Mouse (Mus musculus): ENCODE results near the gene Tifa.
A peak's percentile ranks its signal among the peaks of the same experiment; 100 is the strongest.

Gene Tifa

DNA sequence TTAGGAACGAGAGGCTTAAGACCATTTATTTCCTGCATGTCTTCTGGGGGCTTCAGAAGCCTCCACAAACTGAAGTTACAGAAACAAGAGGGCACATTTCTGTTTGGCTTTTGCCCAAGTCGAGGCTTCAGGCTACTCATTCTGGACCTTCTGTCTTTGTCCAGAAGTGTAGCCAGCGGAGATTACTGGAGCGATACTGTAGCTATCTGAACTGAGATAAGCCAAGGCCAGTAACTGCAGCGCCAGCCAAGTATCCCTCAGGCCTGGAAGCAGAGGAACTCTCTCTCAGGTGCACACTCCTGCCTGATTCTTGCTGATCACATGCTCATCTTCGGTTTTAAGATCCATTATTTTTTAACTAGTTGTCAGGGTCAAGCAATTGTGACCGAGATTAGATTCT, 1.6 kb upstream of the Tifa start:
- DNase-seq, result no peak

DNA sequence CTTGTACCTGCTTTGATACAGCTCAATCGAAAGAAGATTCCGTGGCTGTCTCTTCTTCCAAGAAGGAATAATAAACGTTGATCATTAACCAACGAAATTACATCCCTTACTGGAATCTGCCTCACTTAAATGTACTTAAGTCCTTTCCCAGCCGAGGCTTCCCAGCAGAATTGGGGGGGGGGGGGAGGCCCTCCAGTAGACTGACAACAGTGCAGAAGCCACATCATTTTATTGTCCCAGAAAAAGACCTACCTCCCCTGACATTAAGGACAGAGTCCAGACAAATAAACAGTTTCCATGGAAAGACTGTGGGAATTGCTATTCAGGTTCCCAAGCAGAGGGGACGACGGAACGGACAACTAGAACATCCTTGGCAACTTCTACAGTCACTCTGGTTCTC, 686 bp upstream of the Tifa start:
- no peak for DNase-seq

DNA sequence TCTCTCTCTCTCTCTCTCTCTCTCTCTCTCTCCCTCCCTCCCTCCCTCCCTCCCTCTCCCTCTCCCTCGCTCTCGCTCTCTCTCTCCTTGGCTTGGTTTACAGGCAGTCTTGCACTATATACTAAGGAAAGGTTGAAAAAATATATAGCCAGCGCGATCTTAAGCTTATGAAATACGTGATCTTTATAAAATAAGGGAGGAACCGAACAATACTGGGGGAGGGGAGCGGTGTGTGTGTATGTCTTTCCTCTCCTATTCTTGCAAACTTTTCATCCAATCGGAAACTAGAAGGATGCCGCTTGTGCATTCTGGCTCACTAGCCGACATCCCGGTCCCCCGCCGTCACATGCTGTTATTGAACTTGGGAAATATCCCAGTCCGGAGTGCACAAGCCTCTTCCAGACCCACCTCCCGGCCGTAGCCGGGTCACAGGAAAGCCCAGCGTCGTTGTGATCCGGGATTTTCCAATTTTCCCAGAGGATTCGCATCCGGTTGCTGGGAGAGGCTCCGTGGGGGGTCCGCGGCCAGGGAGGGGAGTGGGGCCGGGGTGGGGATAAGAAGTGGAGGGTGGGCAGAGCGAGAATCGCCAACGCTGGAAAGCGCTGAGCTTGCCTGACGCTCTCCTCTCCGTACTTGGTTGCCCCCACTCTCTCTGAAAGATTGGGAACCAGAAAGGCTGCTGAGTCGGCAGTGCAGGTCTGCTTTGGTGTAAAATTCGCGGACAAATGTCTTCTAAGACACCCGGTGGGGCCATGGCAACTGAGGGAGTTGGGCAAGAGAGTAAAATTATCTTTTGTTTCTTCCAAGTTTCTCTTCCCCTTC, 840 bp downstream of the Tifa start:
- DNase-seq, result peak; percentile 25

DNA sequence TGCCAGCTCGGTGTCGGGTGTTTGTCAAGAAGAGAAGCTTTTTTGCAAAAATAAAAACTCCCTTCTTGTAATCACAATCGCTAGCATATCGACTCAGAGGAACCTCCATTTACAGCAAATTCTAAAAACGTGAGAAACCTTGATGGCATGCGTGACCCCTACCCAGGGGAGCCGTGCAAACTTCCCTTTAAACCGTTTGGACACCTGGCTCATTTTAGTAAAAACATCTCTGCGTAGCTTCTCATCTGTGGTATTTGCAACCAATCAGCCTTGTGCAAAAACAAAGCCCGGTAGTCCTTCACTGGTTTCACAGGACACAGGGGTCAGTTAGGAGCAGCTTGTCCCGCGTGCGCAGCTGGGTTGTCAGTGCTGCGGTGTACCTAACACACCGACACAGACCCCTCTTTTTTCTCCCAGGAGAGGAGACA, 1.5 kb downstream of the Tifa start:
- no peak for DNase-seq

DNA sequence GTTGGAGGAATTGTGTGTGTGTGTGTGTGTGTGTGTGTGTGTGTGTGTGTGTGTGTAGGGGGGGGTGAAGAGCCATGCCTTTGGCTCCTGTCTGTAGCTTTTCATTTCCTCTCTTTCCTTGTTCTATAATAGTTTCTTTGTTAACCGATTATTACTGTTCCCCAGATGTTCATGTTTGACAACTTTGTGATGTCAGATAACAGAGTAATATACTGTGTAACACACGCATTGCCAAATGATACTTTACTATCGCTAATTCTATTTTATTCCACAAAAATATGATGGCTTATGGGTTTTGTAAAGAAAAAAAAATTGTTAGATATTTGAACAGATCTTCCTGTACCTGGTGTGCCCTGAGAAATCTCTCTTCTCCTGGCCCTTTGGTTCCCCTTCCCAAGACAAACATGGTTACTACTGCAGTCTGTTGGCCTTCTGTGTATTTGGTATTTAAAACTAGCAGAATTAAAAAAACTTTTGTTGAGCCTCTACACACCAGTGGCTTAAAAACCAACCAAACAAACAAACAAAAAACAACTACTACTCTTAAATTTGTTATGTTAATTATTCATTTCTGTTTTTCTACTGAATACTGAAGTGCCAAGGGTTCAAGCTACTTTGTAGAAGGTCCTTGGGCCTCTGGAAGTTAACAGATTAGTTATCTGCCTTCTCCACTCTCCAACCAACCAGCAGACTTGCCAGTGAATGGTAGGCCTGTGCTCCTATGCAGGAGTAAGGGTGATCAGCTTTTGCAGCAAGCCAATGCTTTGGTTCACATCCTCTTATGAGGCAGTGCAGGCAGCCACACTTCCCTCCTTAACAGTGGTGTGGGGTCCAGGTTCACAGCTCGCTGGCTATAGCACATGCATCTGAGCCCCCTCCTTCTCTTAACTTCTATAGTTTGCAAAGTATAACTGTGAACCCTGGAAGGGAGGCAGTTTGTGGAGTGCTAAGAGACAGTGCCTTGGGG, 2.3 kb downstream of the Tifa start:
- no peak for DNase-seq

DNA sequence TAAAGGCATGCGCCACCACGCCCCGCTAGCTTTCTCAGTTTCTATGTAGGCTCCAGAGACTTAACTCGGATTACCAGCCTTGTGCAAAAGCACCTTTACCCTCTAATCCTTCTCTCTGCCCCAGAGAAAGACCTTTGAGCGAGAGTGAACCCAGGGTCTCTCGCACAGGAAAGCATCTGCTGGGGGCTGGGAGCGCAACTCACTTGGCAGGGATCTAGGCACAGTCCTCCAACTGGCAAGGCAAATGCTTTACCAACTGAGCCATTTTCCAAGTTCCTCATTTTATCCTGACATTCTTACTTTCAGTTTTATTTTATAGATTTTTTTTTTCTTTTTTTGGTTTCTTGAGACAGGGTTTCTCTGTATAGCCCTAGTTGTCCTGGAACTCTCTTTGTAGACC, 3.4 kb downstream of the Tifa start:
- no peak for DNase-seq

DNA sequence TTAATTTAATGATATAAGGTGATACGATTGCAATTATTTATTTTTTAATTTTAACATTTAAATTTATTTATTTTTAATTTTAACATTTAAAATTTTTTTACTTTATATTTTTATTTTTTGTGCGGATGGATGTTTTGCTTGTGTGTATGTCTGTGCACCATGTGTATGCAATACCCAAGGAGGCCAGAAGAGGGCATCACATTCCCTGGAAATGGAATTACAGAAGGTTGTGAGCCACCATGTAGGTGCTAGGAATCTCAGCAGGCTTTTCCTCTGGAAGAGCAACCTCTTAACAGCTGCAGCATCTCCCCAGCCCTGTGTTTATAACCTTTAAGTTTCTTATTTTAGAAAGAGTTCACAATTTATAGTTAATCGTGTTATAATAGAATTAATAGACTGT, 6.2 kb downstream of the Tifa start:
- DNase-seq, result no peak

DNA sequence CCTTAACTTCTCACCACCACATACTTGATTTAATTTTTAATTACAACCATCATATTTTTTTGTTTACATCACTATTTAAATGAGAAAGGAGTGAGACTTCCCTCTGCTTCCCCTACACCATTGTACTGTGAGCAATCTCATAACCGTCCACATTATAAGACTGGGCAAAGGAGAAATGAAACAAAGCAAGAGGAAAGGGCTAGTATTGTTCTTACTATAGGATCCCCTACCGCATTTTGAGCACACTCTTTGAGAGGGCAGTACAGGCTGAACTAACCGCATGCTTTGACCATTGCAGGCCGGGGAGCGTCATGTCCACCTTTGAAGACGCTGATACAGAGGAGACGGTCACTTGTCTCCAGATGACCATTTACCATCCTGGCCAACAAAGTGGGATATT, 6.7 kb downstream of the Tifa start:
- DNase-seq, result no peak

DNA sequence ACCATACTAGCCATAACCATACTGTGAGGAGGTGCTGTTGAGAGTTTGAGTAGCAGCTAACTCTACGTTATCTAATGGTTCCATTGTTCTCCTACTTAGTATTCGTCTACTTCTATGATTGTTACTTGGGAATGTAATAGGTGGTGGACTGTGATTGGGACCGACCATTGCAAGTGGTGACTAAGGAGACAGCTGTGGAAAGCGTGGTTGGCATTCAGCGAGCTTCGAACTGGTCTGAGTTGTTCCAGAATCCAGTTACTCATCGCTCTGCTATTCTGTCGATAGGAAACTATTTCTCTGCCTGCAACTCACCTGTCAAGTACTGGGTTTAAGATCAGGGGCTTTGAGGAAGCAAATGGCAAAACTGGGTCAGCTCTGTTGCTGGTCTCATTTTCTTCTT, 11.6 kb downstream of the Tifa start:
- no peak for DNase-seq

DNA sequence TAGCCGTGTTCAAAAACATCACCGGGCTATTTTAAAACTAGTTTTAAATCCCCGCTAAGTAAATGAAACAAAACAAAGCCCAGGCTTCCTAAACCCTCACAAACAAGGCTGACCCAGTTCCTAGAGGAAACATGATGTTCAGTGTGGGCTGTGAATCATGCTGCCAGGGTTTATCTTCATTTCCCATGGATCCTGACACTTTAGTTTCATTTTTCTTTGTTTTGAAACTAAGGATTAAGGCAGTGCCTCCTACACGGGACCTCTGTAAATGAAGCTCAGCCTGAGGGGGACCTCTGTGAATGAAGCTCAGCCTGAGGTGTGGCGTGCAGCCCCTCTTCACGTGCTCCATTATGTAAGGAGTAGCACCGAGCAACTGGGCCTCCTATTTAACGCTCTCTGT, 13.2 kb downstream of the Tifa start:
- DNase-seq, result no peak

DNA sequence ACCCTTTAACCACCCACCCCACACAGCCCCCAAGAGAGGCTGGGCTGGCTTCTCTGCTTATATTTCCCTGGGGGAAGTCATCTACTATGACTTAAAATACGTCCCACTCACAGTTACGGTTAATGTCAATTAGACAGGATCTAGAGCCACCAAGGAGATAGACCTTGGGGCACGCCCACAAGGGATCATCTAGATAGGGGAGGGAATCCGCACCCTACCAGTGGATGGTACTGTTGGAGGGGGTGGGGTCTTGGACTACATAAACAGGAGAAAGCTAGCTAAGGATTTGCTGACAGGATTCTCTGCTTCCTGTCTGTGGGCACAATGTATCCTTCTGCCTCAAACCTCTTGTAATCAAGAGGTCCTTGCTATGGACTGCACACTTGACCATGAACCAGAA, 14.8 kb downstream of the Tifa start:
- DNase-seq, result no peak

DNA sequence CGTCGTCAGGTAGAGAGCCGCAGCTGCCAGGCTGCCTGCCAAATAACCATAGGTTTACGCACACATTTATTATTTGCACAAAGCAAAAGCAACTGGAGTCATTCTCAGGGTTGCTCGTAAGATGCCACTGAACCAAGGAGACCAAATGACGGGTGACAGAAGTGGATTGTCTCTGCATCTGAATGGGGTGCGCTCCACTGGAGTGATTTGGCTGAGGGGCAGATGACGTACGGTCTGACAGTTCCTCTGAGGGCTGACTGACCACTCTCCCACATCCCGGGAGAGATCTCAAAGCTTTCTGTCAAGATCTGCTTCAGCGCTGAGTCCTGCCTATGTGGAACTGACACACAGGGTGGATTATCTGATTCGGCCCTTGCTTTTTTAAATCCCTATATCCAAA, 15.5 kb downstream of the Tifa start:
- no peak for DNase-seq

DNA sequence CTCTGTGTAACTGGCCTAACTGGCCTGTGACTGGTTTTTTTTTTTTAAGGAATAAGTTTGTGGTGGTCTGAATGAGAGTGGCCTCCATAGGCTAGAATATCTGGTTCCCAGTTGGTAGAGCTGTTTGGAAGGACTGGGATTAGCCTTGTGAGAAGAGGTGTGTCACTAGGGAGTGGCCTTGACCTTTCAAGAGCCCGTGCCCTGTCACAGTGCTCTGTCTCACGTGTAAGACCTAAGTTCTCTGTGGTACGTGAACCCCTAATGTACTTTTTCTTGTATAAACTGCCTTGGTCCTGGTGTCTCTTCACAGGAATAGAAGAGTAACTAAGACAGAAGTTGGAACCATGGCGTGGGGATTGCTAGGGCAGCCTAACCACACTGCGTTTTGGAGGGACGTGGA, 16.4 kb downstream of the Tifa start:
- no peak for DNase-seq

DNA sequence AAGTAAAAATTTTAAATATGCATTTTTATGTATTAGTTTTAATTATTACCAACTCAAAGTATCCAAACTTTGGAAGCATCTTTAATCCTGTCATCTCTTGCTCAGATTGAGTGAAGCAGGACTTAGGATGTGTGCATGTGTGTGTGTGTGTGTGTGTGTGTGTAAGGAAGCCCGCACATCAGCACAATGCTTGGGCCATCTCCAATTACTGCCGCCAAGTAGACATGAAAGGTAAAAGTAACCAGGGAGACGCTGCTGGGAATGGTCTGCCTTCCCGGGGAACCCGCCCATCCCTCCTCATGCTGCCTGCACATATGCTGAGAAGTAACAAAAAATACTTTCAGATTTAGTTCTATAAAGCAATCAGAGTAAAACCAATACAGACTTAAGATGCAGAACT, 18.2 kb downstream of the Tifa start:
- DNase-seq, result no peak

DNA sequence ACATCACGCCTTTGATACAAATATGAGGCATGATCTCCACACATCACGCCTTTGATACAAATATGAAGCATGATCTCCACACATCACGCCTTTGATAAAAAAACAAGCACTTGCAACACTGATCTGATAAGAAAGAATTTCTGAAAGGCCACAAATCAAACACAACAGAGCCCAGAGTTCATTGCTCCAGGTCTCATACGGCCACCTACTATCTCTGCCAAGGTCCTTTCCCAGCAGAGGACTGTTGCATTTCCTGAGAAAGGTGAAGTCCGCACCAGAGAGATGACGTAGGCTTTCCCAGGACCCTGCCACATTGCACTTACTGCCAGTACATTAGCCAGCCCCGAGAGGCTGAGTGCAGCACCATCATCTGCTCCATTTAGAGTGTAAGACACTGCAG, 19.5 kb downstream of the Tifa start:
- no peak for DNase-seq

DNA sequence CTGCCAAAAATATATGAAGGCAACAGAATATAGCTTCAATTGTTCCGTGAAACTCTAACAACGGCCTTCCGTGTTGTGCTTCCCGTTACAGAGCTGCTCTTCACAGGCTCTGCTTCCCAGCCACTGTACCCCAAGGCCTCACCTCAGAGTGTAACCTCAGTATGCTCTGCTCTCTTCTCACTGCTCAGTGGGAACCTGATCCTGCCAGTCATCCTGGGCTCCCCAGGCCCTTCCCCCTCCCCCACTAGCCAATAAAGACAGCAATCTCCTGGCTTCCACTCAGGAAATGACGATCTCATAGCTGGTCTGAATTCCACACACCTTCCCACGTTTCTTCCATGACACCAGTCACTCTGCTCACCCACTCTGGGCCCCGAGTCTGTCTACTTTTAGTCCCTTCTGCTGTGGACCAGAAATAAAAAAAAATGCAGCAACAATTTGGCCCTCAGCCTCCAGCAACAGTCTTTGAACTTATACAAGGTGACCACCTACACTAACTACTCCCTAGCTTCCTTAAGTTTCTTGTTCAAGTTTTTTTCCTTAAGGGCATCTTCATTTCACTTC, 27.6 kb downstream of the Tifa start:
- DNase-seq, result no peak

DNA sequence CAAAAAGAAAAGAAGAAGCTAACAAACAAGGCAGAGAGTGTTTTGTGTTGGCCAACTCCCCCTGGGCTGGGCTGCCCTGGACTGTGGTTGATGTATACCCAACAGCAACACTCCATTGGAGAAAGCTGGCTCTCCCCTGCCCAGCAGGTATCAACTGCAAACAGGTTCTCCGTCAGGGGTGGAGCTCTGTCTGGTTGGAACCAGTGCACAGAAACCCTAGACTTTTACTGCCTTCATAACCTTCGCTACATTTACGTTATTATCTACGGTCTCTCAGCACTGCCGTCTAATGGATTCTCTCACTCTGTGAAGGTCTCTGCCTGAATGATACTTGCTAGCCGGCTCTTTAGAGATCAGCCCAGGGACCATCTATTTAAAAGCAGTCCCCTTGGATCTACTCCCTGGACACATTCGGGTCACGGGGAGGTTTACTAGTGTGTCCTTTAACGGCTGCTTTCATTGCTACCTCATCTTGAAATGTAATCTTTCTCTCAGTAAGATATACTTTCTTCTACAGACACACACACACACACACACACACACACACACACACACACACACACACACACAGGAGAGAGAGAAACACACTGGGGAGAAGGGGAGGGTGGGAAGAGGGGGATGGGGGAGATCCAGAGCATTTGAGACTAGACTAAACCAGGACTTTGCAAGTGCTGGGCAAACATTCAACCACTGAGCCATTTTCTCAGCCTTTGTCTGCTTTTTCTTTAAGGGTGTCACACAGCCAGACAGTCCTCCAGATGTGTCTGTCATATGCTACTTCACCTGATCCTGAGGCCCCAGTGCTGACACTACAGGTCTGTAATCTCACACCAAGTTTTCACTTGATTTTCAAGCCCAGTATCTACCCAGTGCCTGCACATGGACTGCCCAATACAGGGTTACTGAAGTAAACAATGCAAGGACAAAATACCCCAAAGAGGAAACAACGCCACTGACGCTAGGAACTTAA, 29.4 kb downstream of the Tifa start:
- no peak for DNase-seq

DNA sequence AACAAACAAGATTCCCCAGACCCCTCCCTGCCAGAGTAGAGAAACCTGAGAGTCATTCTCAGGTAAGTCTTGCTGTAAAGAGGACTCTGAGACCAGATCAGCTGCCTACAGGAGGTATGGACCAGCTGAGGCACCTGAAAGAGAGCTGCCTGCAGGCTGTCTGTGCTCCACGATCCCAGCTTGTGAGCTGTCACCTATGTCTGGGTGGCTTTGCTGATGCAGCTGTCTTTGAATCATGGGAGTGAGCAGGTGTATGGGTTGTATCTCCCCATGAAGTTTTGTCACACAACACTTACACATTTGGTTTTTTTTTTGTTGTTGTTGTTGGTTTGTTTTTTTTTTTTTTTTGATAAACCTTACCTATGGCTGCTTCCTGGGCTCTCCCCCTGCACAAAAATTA, 30.8 kb downstream of the Tifa start:
- no peak for DNase-seq

DNA sequence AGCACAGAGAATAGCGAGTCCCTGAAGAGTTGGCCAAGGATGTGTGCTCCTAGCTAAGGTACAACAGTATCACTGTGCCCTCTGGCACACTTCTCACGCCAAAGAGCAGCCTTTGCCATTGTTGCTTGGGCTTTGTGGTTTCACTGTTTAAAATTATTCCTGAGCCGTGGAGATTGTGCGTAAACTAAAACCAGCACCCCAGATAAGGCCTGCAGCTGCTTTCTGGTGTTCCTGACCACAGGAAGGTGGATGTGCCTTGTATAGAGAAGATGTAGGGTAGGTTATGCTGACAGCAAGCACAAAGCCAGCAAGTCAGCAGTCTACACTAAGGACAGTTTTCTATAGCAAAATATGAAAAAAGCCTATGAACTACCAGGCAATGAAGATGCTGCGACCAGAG, 31.6 kb downstream of the Tifa start:
- DNase-seq, result no peak

DNA sequence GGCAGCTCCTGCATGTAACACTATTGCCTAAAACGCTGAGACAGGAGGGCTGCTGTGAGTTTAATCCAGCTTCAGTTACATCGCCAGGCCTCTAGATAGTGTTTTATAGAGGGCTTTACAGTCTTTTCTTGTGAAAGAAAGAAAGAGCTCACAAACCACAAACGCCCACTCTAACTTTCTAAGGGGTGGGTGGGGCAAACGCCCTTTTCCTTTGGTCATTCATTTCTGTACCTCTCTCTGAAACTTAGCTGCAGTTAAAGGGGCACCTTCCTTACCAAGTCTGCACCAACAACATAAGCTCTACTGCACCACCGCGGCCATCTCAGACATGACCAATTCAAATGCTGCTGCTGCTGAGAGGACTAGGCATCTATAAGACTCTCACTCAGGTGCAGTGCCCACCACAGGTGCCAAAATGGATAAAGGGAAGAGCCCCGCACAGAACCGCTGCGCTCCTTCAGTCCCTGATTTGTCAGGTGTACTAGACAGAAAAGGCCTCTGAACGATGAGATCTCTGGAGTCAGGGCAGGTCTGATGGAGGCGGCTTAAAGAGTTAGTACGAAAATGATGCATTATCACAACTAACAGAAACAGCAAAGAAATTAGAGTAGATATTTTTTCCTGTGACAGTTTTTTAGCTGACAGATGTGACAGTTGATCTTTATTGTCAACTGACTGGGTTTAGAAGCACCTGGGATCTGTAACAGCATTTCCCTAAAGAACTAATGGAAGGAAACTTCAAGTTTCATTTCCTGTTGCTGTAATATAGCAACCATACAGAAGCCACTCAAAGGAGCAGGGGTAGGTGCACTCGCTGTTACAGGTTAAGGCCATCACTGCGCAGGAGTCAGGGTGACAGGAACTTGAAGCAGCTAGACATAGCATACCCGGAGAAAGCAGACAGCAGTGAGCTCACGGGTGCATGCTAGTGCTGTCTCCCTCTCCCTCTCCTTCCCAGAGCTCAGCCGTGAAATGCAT, 34.6 kb downstream of the Tifa start:
- DNase-seq, result no peak

DNA sequence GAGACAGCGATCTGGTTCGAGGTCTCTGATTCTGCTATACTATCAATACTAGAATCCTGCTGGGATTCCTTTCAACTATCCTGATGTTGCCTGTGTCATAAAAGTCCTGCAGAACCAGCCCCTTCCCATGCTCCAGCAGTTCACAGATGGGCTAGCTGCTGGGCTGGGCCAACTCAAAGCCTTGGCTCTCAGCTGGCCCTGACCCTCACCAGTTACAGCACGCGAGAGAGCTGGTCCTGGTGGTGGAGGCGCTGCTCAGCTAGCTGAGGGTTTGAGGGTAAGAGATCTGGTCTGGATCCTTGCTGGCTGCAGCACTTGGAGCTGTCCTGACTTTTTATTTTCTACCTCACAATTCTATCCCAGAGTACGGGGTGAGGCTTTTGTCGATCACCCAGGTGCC, 36.9 kb downstream of the Tifa start:
- no peak for DNase-seq

Measured in right cerebral cortex, postnatal 4 days (tissue).